Mouse (Mus musculus): ENCODE results near the gene Pi4kb.

The Pi4kb gene

GRCm38 (mm10) chr3:95056275-95056674 is 81.7 kb downstream of the Pi4kb start:
- no peak for DNase-seq (ENCODE audit: low spot score in 2 of 2)

Data from cerebellum, postnatal 4 days (tissue).